Mouse (Mus musculus) megakaryocyte, embryonic 14.5 days (primary cell): Measurements from ENCODE around the gene Hdac4.

Source experiments
- FLI1 ChIP-seq: IDR thresholded peaks from 2 replicates; pipeline ENCODE4 v1.6.1; 2012; ENCODE audit warnings: low read length, inconsistent platforms, mixed read lengths
- GATA1 ChIP-seq: IDR thresholded peaks from 3 replicates; pipeline ENCODE4 v1.6.1; 2012; ENCODE audit warnings: mixed read lengths, low read length, inconsistent platforms, borderline replicate concordance

- TF ChIP-seq GATA1, result no peak
- no peak for TF ChIP-seq FLI1
Measured at GRCm38 (mm10) chr1:92026351-92026750, 169.1 kb downstream of the Hdac4 start.
